Mouse (Mus musculus) neural tube, embryonic 13.5 days (tissue): ENCODE results near the gene Magi1. TPM values are rescaled to one million over a fixed set of nuclear protein-coding genes. Genes with fewer than 3 reads are reported as not detected.

Source experiments
- ATAC-seq: fragments of 200-750 bp; cut with Nextera tagmentation; 2 replicates; pipeline ENCODE4 v1.8.0; 2017; ENCODE audit warnings: low read depth, mild to moderate bottlenecking, moderate TSS enrichment, moderate library complexity
- H3K27ac ChIP-seq: fragments of 300-500 bp; sonication (generic); replicated peaks from 2 replicates; pipeline ENCODE4 v1.5.1; 2015; ENCODE audit warnings: moderate library complexity, mild to moderate bottlenecking, inconsistent platforms
- H3K27me3 ChIP-seq: fragments of 300-500 bp; sonication (generic); 2 replicates; pipeline ENCODE4 v1.6.1; 2015; ENCODE audit warnings: mild to moderate bottlenecking, inconsistent platforms
- H3K36me3 ChIP-seq: fragments of 300-500 bp; sonication (generic); 2 replicates; pipeline ENCODE4 v1.6.1; 2015; ENCODE audit warnings: mild to moderate bottlenecking, inconsistent platforms
- H3K4me1 ChIP-seq: fragments of 300-500 bp; sonication (generic); replicated peaks from 2 replicates; pipeline ENCODE4 v1.6.1; 2015; ENCODE audit warnings: inconsistent platforms
- H3K4me2 ChIP-seq: fragments of 300-500 bp; sonication (generic); 2 replicates; pipeline ENCODE4 v1.6.1; 2015; ENCODE audit warnings: inconsistent platforms, mild to moderate bottlenecking, moderate library complexity
- H3K4me3 ChIP-seq: fragments of 300-500 bp; sonication (generic); 2 replicates; pipeline ENCODE4 v1.5.1; 2015; ENCODE audit warnings: mild to moderate bottlenecking, inconsistent platforms
- H3K9ac ChIP-seq: fragments of 300-500 bp; sonication (generic); 2 replicates; pipeline ENCODE4 v1.6.1; 2015; ENCODE audit warnings: moderate library complexity, mild to moderate bottlenecking, inconsistent platforms
- H3K9me3 ChIP-seq: fragments of 300-500 bp; sonication (generic); 2 replicates; pipeline ENCODE4 v1.6.1; 2016; ENCODE audit warnings: inconsistent platforms
- WGBS: fragments of 180-500 bp; shearing (Covaris S2); methylation state at CpG from one replicate; pipeline ENCODE4 v1.1.7; 2015; 5-methylcytosine and 5-hydroxymethylcytosine counted together
- polyA plus RNA-seq: library from polyadenylated mRNA; unstranded; fragments of >200 nt; fragmentation: Nextera tagmentation; extraction: Ambion mirVana; gene quantifications from 2 replicates; pipeline ENCODE4 v1.2.1, GENCODE M21; 2015

The Magi1 gene
- polyA plus RNA-seq, 1 experiment from 2014 or later: 20.9 TPM

DNA sequence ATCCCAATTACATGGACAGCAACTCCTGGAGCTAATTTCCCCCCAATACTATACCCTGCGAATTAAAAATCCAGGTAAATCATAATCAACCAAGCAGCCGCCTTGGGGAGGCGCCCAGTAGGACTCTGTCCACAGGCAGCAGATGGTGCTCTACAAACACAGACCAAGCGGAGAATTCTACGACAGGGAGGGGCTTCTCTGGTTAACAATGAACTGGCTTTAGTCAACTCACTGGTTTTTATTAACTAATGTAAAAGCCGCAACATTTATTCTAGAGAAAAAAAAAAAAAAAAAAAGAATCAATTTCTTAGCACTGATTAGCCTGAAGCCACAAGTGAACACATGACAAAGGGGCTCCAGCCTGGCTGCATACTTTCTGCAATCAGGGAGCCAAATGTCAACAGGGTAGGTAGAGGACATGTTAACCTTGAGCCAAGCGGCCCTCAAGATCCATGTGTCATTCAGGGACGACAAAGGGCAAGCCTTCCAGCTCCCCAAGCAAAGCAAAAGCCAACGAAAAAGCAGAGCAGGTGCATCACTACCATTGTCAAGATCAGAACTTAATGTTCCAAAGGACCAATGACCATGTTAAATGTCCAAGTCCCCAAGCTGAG, 114.0 kb downstream of the Magi1 start:
- Histone ChIP-seq H3K4me1 (0 out of 2 replicates have a peak, but pooled peaks cover 2% of the 10 kb centered on the region), H3K4me3 (no peak overlapping the region), H3K27ac (no peak overlapping the region), H3K4me2 (no peak overlapping the region), H3K9me3 (no peaks in the 10 kb centered on the region), H3K36me3 (no peaks in the 10 kb centered on the region), H3K9ac (no peak overlapping the region), H3K27me3 (no peaks in the 10 kb centered on the region)
- WGBS: 84% methylated on average over 9 of the region's 9 CpGs
- ATAC-seq: no peak

DNA sequence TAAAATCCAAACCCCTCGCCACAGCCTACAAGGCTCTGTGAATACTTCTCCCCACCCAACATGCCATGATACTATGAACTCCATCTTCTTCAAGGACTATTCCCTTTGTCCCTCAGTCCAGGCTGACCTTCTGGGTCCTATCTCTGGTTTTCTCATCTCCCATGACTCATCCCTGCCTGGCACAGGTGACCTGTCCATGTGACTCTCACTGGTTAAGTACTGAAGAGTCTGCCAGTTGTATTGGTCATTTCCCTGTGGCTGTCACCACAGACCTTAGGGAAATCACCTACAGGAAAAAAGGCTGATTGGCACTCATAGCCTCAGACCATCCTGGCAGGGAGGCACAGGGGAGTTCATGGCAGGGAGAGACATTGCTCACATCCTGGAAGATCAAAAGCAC, 117.8 kb downstream of the Magi1 start:
- H3K27me3 ChIP-seq: no peaks in the 10 kb centered on the region
- 87% methylated on average over 1 of the region's 1 CpGs for WGBS
- no peak for ATAC-seq
- no peaks in the 10 kb centered on the region for H3K36me3 ChIP-seq
- H3K9me3 ChIP-seq: no peaks in the 10 kb centered on the region
- H3K4me3 ChIP-seq: no peak overlapping the region
- H3K4me1 ChIP-seq: peaks cover 24% of the 10 kb centered on the region
- H3K27ac ChIP-seq: no peak overlapping the region
- H3K4me2 ChIP-seq: no peak overlapping the region
- no peak overlapping the region for H3K9ac ChIP-seq

DNA sequence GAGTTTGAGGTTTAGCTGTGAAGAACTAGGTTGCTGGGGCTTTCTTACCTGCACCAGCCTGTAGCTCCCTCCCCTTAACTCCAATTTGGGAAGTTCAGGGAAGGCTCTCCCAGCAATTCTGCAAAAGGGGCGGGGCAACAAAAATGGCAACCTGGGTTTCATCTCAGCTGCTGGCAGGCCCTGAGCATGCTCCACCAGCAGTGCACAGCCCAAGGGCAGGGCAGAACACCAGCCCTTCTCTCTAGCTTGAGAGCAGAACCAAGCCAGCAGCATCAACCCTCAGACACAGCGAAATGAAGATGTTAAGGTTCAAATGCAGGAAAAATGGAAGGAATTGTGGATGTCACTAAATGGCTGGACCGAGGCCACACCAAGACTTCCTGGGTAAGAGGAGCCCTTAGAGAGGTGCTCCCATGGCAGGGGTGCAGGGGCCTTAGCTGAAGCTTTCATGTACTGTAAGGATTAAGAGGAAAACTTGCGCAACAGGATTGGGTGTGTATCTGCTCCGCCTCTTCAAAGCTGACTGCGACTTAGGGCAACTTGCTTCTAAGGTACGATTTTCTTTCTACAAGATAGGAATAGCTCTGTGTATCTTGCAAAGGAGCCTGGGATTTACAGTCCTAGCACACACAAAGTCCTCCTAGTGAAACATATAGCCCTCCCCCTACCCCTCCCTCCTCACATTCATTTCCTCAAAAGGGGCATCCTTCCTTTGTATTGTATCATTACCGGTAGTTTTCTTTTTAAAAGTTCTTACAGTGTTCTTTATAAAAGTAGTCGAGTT, 118.8 kb downstream of the Magi1 start:
- 81% methylated on average over 9 of the region's 9 CpGs for WGBS
- H3K27me3 ChIP-seq: no peaks in the 10 kb centered on the region
- H3K36me3 ChIP-seq: no peaks in the 10 kb centered on the region
- no peak overlapping the region for H3K4me2 ChIP-seq
- H3K27ac ChIP-seq: no peak overlapping the region
- peaks cover 24% of the 10 kb centered on the region for H3K4me1 ChIP-seq
- H3K4me3 ChIP-seq: no peak overlapping the region
- ATAC-seq: no peak
- no peak overlapping the region for H3K9ac ChIP-seq
- H3K9me3 ChIP-seq: no peaks in the 10 kb centered on the region

DNA sequence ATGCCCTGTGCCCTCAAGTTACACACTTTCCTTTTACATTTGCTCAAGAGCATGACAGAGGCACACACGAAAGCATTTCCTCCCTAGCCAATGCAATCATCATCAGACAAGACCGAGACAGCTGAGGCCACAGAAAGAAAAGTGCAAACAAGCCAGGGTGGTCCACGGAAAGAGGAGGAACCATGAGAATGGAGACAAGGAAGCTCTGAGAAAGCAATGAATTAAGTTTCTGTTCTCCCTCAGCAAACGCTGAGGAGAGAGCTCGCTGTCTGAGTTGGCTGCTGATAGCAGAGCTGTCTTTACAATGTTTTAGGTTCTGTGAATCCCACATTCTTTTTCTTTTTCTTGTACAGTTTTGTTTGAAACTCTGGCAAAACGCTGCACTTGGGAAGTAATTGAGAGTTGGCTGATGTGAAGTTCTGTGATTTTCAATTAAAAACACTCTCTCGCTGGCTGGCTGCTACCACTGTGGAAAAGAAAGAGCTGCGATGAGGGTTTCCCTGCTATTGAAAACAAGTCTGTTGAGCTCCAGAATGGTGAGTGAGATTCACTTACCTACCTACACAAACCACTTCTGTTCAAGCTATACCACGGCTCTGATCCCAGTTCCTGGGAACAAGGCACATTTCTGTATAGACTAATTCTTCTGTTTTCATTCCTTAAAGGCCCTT, 120.3 kb downstream of the Magi1 start:
- H3K4me2 ChIP-seq: peak overlapping the region; percentile 22
- no peak overlapping the region for H3K4me3 ChIP-seq
- no peaks in the 10 kb centered on the region for H3K27me3 ChIP-seq
- no peaks in the 10 kb centered on the region for H3K9me3 ChIP-seq
- 38% methylated on average over 9 of the region's 9 CpGs for WGBS
- H3K36me3 ChIP-seq: no peaks in the 10 kb centered on the region
- H3K9ac ChIP-seq: no peak overlapping the region
- peak overlapping the region; percentile 10 for H3K27ac ChIP-seq
- peaks cover 24% of the 10 kb centered on the region for H3K4me1 ChIP-seq
- ATAC-seq: no peak

DNA sequence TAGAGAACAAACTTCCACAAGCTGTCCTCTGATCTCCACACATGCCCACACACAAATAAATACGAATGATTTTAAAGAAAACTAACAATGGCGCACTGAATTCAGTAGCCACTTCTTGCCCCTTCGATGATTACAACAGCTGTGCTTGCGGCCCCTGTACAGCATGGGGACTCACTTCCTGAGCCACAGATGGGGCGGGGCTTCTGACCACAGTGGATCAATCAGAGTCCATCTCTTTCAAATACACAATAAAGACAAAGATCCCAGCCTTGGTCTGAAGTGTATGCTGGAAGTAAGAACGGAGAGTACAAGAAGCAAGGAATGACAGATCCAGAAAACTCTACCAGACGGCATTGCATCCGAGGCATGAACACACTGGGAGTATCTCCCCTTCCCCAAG, 120.8 kb downstream of the Magi1 start:
- no peak for ATAC-seq
- H3K9me3 ChIP-seq: no peaks in the 10 kb centered on the region
- peak overlapping the region; percentile 10 for H3K27ac ChIP-seq
- no peaks in the 10 kb centered on the region for H3K36me3 ChIP-seq
- H3K9ac ChIP-seq: no peak overlapping the region
- H3K27me3 ChIP-seq: no peaks in the 10 kb centered on the region
- H3K4me3 ChIP-seq: no peak overlapping the region
- WGBS: 51% methylated on average over 8 of the region's 8 CpGs
- H3K4me2 ChIP-seq: peak overlapping the region; percentile 22
- H3K4me1 ChIP-seq: peaks cover 24% of the 10 kb centered on the region

DNA sequence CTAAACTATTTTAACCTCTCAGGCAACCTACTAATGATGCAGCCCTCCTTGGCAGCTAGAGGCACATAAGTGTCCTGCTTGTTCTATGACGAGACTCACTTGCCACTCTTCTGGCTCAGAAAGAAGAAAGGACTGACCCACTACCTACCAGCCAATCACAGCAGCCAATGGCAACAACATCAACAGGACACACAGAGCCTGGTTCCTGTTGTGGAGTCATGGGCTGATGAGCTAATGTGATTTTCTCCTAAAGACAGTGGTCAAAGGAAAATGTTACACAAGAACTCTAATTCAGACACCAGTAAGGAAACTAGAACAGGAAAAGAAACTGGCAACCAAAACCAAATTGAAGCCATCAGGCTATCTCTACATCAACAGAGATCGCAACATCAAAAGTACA, 124.5 kb downstream of the Magi1 start:
- WGBS: 80% methylated on average over 2 of the region's 2 CpGs
- H3K27me3 ChIP-seq: no peaks in the 10 kb centered on the region
- no peak overlapping the region for H3K4me2 ChIP-seq
- no peaks in the 10 kb centered on the region for H3K36me3 ChIP-seq
- no peak overlapping the region for H3K9ac ChIP-seq
- no peak overlapping the region for H3K4me3 ChIP-seq
- H3K4me1 ChIP-seq: peaks cover 20% of the 10 kb centered on the region
- no peak for ATAC-seq
- no peak overlapping the region for H3K27ac ChIP-seq
- no peaks in the 10 kb centered on the region for H3K9me3 ChIP-seq

DNA sequence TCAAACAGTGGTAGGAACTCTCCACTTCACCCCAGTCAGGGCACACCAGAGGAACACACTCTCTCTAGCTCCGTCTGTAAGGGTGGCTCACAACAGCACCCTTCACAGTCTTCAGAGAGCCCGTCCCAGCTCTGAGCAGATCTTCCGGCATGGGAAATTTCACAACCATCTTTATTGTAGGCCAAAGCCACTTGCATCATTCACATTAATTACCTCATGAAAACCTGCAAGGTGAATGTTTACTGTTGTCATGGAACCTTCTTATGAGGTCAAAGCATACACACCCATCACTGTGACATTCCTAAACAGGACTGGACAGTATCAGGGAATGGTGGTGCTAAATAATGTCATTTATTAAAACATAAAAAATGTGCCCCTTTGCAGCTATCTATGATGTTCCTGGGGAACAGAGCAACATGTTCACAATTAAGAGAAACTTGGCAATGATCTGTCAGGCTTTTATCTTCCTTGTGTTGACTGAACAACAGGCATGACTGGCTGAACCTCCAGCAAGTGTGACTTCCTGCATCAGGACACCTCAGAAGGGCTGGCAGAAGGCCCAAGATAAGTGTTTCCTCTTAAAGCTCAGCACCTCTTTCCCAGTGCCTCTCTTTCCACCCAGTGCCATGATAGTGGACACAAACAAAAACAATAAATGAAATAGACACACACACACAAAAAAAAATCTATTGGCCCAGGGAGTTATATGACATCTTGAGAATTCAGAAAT, 125.4 kb downstream of the Magi1 start:
- whole genome bisulfite sequencing: 89% methylated on average over 3 of the region's 3 CpGs
- no peak for ATAC-seq

DNA sequence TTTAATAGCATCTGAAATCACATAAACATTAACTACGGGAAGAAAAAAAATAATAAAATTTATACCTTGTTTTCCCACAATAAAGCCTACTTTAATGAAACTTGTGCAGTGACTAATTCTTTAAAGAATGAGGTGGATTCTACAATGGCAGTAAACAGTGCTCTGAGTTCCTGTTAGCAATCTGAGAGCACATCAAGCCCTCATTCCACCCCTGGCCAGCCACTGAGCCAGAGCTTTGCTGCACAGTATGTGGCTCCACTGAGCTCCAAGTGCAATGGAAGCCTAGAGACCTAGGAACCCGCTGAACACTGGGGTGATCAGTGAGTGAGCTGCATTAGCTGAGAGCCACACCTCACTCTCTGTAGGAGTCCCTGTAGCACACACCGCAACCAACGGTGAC, 127.7 kb downstream of the Magi1 start:
- no peak overlapping the region for H3K4me3 ChIP-seq
- ATAC-seq: no peak
- 62% methylated on average over 4 of the region's 4 CpGs for WGBS

More for the DNA sequence above, 125.4 kb downstream of the Magi1 start:
- Histone ChIP-seq H3K9me3 (no peaks in the 10 kb centered on the region), H3K27ac (no peak overlapping the region), H3K4me2 (no peak overlapping the region), H3K27me3 (no peaks in the 10 kb centered on the region), H3K9ac (no peak overlapping the region), H3K4me3 (no peak overlapping the region), H3K4me1 (peaks cover 11% of the 10 kb centered on the region), H3K36me3 (no peaks in the 10 kb centered on the region)

DNA sequence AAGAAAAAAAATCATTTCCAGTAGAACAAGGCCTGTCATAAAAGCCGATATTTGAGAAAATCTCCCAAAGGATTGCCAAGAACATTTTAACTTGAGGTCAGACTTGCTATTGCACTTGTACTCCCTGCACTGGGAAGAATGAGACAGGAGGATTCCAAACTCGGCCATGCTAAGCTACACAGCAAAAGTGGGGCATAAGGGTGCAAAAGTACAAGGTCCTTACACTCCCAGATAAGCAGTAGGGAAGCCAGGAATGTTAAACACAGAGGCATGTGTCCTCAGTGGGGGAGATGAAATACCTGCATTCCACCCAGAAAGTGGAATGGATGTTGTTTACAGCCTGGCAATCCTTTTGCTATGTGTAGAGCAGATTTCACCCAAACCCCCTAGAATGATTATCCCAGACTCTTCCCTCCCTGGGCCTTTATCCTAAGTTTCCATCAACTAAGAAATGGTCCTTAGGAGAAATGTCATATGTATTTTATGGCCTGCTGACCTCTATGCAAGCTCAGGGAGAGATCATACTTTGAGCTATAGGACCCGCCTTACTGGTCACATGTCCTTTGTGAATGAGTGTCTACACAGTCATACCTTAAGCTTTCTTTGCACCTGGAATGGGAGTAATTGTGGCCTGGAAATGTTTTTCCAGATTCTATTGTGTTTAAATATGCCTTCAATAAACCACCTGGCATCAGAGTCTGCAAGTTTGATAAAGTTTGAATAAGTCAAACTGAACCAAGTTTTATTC, 128.7 kb downstream of the Magi1 start:
- Histone ChIP-seq H3K9ac (no peak overlapping the region), H3K4me1 (0 out of 2 replicates have a peak, but pooled peaks cover 7% of the 10 kb centered on the region), H3K27ac (no peak overlapping the region), H3K9me3 (no peaks in the 10 kb centered on the region), H3K4me3 (no peak overlapping the region), H3K27me3 (no peaks in the 10 kb centered on the region), H3K36me3 (no peaks in the 10 kb centered on the region), H3K4me2 (no peak overlapping the region)
- 85% methylated on average over 3 of the region's 3 CpGs for WGBS
- no peak for ATAC-seq

More for the DNA sequence above, 127.7 kb downstream of the Magi1 start:
- Histone ChIP-seq H3K4me2 (no peak overlapping the region), H3K9me3 (no peaks in the 10 kb centered on the region), H3K27me3 (no peaks in the 10 kb centered on the region), H3K9ac (no peak overlapping the region), H3K36me3 (no peaks in the 10 kb centered on the region), H3K4me1 (0 out of 2 replicates have a peak, but pooled peaks cover 7% of the 10 kb centered on the region), H3K27ac (no peak overlapping the region)

DNA sequence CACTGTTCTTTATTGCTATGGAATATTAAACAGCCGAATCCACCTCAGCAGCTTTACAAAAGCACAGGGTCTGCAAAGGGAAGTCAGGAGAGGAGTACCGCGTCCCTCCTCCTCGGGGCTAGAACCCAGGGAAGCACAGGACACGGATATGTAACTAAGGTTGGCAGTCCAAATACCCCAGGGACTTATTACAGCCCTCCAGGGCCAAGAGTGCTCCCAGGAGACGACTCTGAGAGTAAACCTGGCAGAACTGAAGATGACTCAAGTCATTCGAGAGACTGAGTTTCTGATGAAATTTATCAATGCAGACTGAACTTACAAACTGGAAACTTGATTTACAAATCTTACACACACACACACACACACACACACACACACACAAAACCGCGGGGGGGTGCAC, 130.8 kb downstream of the Magi1 start:
- no peak for ATAC-seq
- Histone ChIP-seq H3K4me1 (peaks cover 9% of the 10 kb centered on the region; the same call in 1 of the 2 replicates), H3K9ac (no peak overlapping the region), H3K4me2 (no peak overlapping the region), H3K27ac (no peak overlapping the region), H3K4me3 (no peak overlapping the region), H3K9me3 (no peaks in the 10 kb centered on the region), H3K36me3 (no peaks in the 10 kb centered on the region), H3K27me3 (no peaks in the 10 kb centered on the region)
- WGBS: 75% methylated on average over 9 of the region's 9 CpGs

DNA sequence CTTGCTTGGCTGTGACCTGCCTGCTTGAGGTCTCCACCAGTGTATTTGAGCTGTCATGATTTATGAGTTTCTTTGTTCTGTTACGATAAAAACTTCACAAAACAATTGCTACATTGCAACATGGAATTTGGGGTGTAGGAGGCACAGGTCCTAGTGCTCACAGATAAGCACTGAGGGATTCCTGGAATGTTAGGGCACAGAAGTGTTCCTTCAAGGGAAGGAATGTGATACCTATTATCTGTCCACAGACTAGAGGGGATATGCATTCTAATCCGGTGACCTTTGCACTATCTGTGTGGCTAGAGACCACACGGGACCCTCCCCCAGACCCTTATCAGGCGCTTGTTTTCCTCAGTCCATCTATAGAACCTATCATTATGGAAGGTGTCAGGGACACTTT, 132.8 kb downstream of the Magi1 start:
- Histone ChIP-seq H3K9me3 (no peaks in the 10 kb centered on the region), H3K4me1 (peaks cover 23% of the 10 kb centered on the region), H3K36me3 (no peaks in the 10 kb centered on the region), H3K4me2 (no peak overlapping the region), H3K27me3 (no peaks in the 10 kb centered on the region), H3K9ac (no peak overlapping the region), H3K4me3 (no peak overlapping the region), H3K27ac (no peak overlapping the region)
- WGBS: 40% methylated on average over 4 of the region's 4 CpGs
- no peak for ATAC-seq
